Mouse (Mus musculus) liver, postnatal 0 days (tissue): ENCODE data around the gene Il4.

Experiments used
- CTCF ChIP-seq: sonication (generic); IDR thresholded peaks from 2 replicates; pipeline ENCODE4 v1.5.1; 2016; ENCODE audit warnings: antibody characterized with exemption, low read depth
- EP300 ChIP-seq: IDR thresholded peaks from 2 replicates; pipeline ENCODE4 v1.6.1; 2016; ENCODE audit warnings: antibody characterized with exemption, low read depth, mild to moderate bottlenecking

DNA sequence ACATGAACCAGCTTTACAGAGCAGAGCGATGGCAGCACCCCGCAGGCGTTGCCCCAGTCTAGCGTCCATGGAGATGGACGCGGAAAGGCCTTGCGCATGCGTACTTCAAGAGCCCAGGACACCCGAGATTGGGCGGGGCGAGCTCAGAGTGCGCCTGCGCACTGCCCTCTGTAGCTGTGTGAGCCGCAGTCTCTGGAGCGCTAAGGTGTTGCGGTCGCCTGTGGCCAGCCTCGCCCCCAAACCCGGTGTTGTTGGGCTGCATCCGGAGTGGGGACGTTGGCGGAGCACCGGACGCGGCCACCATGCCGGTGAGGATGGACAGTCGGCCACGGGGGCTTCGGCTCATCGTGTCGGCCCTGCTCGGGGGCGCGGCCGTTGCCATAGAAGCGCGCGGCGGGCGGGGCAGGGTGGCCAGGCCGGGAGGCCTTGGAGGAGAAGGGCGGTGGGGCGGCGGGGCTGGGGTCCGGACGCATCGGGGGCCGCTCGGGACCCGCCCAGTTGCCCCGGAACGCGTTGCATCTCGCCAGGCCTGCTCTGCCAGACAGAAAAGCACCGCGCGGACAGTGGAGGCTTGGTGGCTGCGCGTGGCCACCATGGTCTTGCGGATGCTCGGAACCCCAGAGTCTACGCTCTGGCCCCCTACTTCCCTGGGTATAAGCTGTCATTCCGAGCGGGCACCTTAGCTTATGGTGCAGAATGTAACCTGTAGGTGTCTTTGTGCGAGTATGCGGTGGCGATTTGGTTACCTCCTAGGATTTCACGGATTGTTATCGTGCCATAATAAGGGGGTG lies 51.0 kb downstream of the Il4 start, which contains the start of gene Kif3a:
- TF ChIP-seq CTCF (no peak), EP300 (no peak)
